14 mouse cellular contexts compared by ENCODE assay signal in genomic region chr5:120206313-120206943, GRCm38 (mm10).
DNase-seq lines count a peak whose midpoint lies in the region; ATAC-seq and TF ChIP-seq lines count a peak whose summit lies in the region.
"Had no signal": no experiment of that assay in that cellular context is flagged by ENCODE, and none has a peak within 500 bp of the region (broad histone marks: within the 10 kb centered on the region; RNA-seq: fewer than 3 reads in every experiment).

No protein-coding gene starts in this region.

- peak; percentile 63 for ATAC-seq in forebrain, embryonic 11.5 days (replicated peaks; ENCODE audit: low FRiP score)
- peak; percentile 75 for ATAC-seq in forebrain, embryonic 15.5 days (replicated peaks)
- ATAC-seq in hindbrain, postnatal 0 days = peak; percentile 42; the same call in 1 of the 2 replicates
- peak; percentile 72 for ATAC-seq in neural tube, embryonic 12.5 days (ENCODE audit: low FRiP score, low read depth)
- ATAC-seq in CD4-positive, CD25-positive, alpha-beta regulatory T cell, adult 4 months = no peak
- ATAC-seq: lung, postnatal 0 days had no signal

- no peak overlapping the region for H3K4me2 ChIP-seq in forebrain, embryonic 11.5 days (ENCODE audit: low read depth, low read length, severe bottlenecking)
- H3K4me2 ChIP-seq in forebrain, embryonic 15.5 days (replicated peaks) = no peak overlapping the region
- H3K4me2 ChIP-seq in hindbrain, postnatal 0 days (ENCODE audit: low read depth, low read length) = no peak overlapping the region
- H3K4me2 ChIP-seq in neural tube, embryonic 12.5 days (replicated peaks) = peak overlapping the region; percentile 12; the same call in 1 of the 2 replicates
- H3K4me2 ChIP-seq: heart, embryonic 12.5 days; liver, embryonic 13.5 days; stomach, embryonic 15.5 days had no signal

- H3K4me1 ChIP-seq in forebrain, embryonic 11.5 days (replicated peaks; ENCODE audit: control insufficient read depth, insufficient read depth, low read length) = peaks cover 29% of the 10 kb centered on the region
- peaks cover 33% of the 10 kb centered on the region for H3K4me1 ChIP-seq in forebrain, embryonic 15.5 days
- H3K4me1 ChIP-seq in hindbrain, postnatal 0 days (ENCODE audit: insufficient read depth, low read length) = peaks cover 26% of the 10 kb centered on the region
- peaks cover 43% of the 10 kb centered on the region for H3K4me1 ChIP-seq in neural tube, embryonic 12.5 days

- no peaks in the 10 kb centered on the region for H3K27me3 ChIP-seq in forebrain, embryonic 11.5 days (ENCODE audit: control insufficient read depth, insufficient read depth, low read length)
- H3K27me3 ChIP-seq in forebrain, embryonic 15.5 days = no peaks in the 10 kb centered on the region
- no peaks in the 10 kb centered on the region; the same call in 1 of the 2 replicates for H3K27me3 ChIP-seq in hindbrain, postnatal 0 days (ENCODE audit: insufficient read depth, low read length)
- peaks cover 4% of the 10 kb centered on the region; the same call in 1 of the 2 replicates for H3K27me3 ChIP-seq in neural tube, embryonic 12.5 days (replicated peaks)

- no peaks in the 10 kb centered on the region for H3K36me3 ChIP-seq in forebrain, embryonic 11.5 days (ENCODE audit: control insufficient read depth, insufficient read depth, low read length)
- no peaks in the 10 kb centered on the region for H3K36me3 ChIP-seq in forebrain, embryonic 15.5 days
- H3K36me3 ChIP-seq in hindbrain, postnatal 0 days (ENCODE audit: insufficient read depth, low read length) = no peaks in the 10 kb centered on the region
- H3K36me3 ChIP-seq in neural tube, embryonic 12.5 days = no peaks in the 10 kb centered on the region
- H3K36me3 ChIP-seq: heart, embryonic 12.5 days; liver, embryonic 13.5 days; stomach, embryonic 15.5 days had no signal

- H3K4me3 ChIP-seq in forebrain, embryonic 11.5 days (ENCODE audit: low read depth, low read length) = no peak overlapping the region
- H3K4me3 ChIP-seq in forebrain, embryonic 15.5 days = no peak overlapping the region
- H3K4me3 ChIP-seq in hindbrain, postnatal 0 days (ENCODE audit: low read length) = no peak overlapping the region
- no peak overlapping the region for H3K4me3 ChIP-seq in neural tube, embryonic 12.5 days
- H3K4me3 ChIP-seq: heart, embryonic 12.5 days; liver, embryonic 13.5 days; stomach, embryonic 15.5 days had no signal

- H3K27ac ChIP-seq in forebrain, embryonic 11.5 days (ENCODE audit: low read depth, low read length) = no peak overlapping the region
- H3K27ac ChIP-seq in forebrain, embryonic 15.5 days (replicated peaks) = peak overlapping the region; percentile 32
- H3K27ac ChIP-seq in hindbrain, postnatal 0 days = peak overlapping the region; percentile 41; the same call in 1 of the 2 replicates
- H3K27ac ChIP-seq in neural tube, embryonic 12.5 days = peak overlapping the region; percentile 32; the same call in 1 of the 2 replicates
- H3K27ac ChIP-seq: liver, embryonic 13.5 days; stomach, embryonic 15.5 days had no signal

- no peak for DNase-seq in forebrain, embryonic 11.5 days (ENCODE audit: low spot score)
- DNase-seq in hindbrain, postnatal 0 days (ENCODE audit: low spot score) = peak; percentile 71
- no peak for DNase-seq in ovary, postnatal 14 days (ENCODE audit: low spot score)
- no peak for DNase-seq in adrenal gland, postnatal 4 days (ENCODE audit: low spot score in 2 of 2)
- DNase-seq: cerebellum, adult 18-20 months; gastrocnemius, postnatal 14 days; layer of hippocampus, adult 9-11 months; liver, embryonic 13.5 days had no signal

- no peaks in the 10 kb centered on the region for H3K9me3 ChIP-seq in forebrain, embryonic 11.5 days (ENCODE audit: control insufficient read depth, low read length)
- H3K9me3 ChIP-seq in forebrain, embryonic 15.5 days = no peaks in the 10 kb centered on the region
- H3K9me3 ChIP-seq in hindbrain, postnatal 0 days (ENCODE audit: low read length) = no peaks in the 10 kb centered on the region
- H3K9me3 ChIP-seq in neural tube, embryonic 12.5 days = no peaks in the 10 kb centered on the region
- H3K9me3 ChIP-seq: heart, embryonic 12.5 days; liver, embryonic 13.5 days; stomach, embryonic 15.5 days had no signal

- H3K9ac ChIP-seq in forebrain, embryonic 11.5 days (ENCODE audit: low read length) = no peak overlapping the region
- no peak overlapping the region for H3K9ac ChIP-seq in forebrain, embryonic 15.5 days (replicated peaks)
- H3K9ac ChIP-seq in hindbrain, postnatal 0 days (replicated peaks; ENCODE audit: low read length) = no peak overlapping the region
- no peak overlapping the region; the same call in 1 of the 2 replicates for H3K9ac ChIP-seq in neural tube, embryonic 12.5 days
- H3K9ac ChIP-seq: heart, embryonic 12.5 days; liver, embryonic 13.5 days; stomach, embryonic 15.5 days had no signal

- peak; percentile 28 for TF ChIP-seq CTCF in hindbrain, postnatal 0 days (IDR thresholded peaks at IDR 0.05; ENCODE audit: low read depth)

- WGBS in forebrain, embryonic 11.5 days = 49% methylated on average over 12 of the region's 12 CpGs
- 21% methylated on average over 12 of the region's 12 CpGs for WGBS in forebrain, embryonic 15.5 days
- 24% methylated on average over 12 of the region's 12 CpGs for WGBS in hindbrain, postnatal 0 days
- WGBS in neural tube, embryonic 12.5 days = 35% methylated on average over 12 of the region's 12 CpGs
